Mouse (Mus musculus): ENCODE data around the gene Srpr. TPM values are rescaled to one million over a fixed set of nuclear protein-coding genes. Genes with fewer than 3 reads are reported as not detected.

The Srpr gene
- total RNA-seq, 4 experiments from 2014 or later, result 66.6 to 80.4 (median 72.1) TPM

DNA sequence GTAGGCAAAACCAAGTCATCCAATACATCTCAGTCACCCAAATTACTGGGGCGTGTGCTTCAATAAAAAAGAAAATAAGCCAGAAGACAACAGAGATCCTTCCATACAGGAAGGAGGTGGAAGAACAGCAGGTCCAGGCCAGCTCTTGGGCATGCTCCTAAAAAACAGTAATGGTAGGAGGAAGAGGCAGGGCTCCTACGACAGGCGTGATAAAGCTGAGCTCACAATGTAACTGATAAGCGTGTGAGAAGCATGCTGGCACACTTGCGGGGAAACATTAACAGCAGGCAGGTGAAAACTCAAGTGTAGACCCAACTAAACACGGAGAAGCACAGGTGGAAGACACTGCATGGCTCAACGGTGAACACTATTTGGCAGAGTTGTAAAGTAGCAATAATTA, 57.4 kb downstream of the Srpr start:
- DNase-seq (ENCODE audit: low spot score in 2 of 2), result no peak

DNA sequence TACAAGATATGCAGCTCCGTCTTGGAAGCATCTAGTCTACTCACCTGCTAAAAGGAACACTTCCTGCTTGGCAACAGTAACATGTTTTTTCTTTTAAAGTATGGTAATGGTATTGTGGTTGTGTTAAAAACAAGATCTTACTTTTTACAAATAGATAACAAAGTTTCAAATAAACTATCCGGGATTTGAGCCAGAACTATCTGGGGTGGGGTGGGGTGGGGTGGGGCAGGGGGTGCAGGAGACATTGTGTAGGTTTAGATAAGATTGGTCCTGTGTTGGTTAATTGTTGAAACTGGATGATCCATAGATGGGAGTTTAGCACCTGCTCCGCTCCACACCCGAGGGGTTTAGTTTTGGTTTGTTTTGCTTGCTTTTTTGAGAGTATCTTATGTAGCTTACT, 62.4 kb downstream of the Srpr start:
- no peak for DNase-seq (ENCODE audit: low spot score in 2 of 2)

DNA sequence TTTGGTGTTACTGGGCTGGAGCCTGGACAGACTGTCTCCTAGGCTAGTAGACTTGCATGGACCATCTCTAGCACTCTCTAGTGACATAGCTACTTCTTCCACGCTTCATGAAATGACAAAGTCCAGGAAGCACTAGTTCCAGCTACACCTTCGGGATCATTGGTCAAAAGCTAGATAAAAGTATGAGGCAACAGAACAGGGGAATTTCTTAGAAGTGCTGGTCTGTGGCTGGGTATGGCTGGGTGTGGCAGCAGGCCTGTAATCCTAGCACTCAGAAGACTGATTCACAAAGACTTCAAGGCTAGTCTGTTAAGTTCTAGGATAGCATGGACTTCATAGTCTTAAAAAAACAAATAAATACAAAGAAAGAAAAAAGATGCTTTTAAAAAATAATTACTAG, 63.5 kb downstream of the Srpr start:
- DNase-seq (ENCODE audit: low spot score in 2 of 2), result no peak

DNA sequence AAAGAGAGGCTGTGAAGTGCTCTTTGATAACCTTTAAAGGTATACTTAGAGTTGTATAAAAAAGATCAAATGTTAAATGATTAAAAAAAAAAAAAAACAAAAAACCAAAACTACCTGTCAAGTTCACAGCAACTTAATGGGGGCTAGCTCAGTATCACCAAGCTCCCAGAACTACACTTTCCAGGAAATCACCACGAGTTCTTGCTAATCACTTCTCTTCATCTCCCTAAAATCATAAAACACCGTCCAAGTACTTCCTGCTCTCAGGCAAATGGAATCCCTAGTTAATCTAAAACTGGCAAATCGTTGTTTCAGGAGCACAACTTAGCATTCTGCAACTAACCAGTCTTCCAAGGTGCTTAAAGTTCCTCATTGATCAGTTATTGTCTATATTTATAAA, 64.5 kb downstream of the Srpr start:
- no peak for DNase-seq (ENCODE audit: low spot score in 2 of 2)

DNA sequence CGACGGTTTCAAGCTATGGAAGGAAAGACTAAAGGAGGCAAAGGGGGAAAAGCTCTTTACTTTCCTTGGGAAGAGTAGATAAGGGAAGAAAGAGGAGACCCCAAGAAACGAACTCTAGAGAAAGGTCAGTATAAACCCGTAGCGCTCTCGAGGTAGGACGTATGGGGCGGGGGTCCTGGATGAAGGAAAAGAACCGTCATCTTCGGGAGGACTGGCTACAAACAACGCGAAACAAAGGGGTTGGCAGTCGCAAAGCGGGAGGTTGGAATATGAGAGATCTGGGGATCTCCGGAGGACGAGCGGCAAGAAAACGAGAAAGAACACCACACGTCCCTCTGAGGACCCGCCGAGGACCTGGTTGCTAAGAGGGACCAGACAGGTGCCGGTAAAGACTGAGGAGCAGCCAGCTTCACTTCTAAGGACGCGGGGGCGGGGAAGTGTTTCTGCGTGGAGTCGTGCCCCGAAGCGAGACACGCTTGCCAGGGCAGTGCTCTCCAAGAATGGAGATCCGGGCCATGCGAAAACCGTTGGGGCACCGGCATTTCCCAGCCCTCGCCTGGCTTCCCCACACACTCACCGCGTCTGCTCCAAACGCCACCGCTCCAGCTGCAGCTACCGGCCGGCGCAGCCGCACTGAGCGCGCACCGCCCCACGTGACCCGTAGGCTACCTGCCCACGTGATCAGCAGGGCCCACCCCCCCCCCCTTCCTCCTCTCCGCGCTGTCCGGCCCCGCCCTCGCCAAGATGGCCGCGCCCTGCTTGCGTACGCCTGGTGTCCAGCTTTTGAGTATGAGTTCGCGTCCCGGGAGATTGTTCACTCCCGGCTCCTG, 67.4 kb downstream of the Srpr start, which contains the start of the genes Fam118b and Rpusd4:
TSS of gene Fam118b (minus strand) at position 660 of the 830 bp plus-strand sequence.
TSS of gene Rpusd4 (plus strand) at position 720 of the 830 bp plus-strand sequence.
- DNase-seq (ENCODE audit: low spot score in 2 of 2), result peak; percentile 83 to 91

DNA sequence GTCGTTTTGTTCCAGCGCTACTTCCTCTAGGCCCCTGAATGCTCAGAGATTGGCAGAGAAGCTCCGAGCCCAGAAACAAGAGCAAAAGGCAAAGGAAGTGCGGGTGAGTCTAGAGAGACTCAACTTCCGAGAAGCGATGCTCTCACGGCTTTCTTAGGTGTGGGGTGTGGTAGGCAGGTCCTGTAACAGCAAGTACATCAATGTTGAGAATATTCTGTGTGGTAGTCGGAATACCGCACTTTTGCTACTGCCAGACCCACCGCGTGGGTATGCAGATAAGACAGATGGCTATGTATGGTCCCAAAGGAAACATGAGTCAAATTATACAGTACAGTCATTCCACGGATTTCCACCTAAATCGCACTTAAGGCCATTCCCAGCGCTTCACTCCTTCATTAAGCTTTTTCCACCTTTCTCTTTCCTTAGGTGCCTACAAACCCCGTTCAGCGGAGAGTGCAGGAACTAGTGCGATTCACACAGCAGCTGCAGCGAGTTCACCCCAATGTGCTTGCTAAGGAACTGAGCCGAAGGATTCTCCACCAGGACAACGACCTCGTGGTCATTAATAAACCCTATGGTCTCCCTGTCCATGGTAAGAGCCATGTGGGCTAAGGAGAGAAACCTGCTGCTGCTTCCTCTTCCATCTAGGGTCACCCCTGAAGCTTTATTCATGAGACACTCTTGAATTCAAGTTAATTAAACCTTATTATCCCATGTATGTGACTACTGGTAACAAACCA, 68.2 kb downstream of the Srpr start:
- DNase-seq (ENCODE audit: low spot score in 2 of 2), result peak; percentile 14 to 28

DNA sequence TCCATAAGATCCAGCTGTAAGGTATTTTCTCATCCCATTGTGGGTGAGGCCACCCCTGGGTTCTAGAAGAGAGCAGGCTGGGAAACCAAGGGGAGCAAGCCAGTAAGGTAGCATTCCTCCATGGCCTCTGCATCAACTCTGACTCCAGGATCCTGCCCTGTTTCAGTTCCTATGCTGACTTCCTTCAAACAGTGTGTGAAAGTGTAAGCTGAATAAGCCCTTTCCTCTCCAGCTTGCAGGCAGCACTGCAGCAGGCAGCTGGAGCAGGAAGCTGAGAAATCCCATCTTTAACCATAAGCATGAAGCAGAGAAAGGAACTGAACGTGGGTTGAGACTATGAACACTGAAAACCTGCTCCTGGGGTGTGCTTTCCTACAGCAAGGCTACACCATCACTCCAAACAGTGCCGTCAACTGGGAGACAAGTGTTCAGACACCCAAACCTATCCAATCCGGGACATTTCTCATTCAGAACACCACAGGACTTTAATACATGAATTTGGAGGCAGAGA, 77.9 kb downstream of the Srpr start:
- DNase-seq (ENCODE audit: low spot score in 2 of 2), result no peak

DNA sequence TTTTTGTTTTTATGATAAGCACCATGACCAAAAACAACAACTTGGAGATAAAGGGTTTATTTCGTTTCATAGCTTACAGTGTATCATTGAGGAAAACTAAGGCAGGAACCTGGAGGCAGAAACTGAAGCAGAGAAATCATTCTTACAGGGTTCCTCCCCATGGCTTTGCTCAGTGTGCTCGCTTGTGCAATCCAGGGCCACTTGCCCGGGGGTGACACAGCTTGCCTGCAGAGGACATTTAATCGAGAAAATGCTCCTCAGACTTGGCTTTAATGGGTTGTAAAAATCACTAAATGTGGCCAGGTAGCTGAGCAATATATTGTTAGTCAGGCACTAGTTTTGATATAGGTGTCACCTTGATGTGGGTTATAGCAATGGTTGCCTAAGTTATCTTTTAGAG, 78.5 kb downstream of the Srpr start:
- DNase-seq (ENCODE audit: low spot score in 2 of 2), result no peak

DNA sequence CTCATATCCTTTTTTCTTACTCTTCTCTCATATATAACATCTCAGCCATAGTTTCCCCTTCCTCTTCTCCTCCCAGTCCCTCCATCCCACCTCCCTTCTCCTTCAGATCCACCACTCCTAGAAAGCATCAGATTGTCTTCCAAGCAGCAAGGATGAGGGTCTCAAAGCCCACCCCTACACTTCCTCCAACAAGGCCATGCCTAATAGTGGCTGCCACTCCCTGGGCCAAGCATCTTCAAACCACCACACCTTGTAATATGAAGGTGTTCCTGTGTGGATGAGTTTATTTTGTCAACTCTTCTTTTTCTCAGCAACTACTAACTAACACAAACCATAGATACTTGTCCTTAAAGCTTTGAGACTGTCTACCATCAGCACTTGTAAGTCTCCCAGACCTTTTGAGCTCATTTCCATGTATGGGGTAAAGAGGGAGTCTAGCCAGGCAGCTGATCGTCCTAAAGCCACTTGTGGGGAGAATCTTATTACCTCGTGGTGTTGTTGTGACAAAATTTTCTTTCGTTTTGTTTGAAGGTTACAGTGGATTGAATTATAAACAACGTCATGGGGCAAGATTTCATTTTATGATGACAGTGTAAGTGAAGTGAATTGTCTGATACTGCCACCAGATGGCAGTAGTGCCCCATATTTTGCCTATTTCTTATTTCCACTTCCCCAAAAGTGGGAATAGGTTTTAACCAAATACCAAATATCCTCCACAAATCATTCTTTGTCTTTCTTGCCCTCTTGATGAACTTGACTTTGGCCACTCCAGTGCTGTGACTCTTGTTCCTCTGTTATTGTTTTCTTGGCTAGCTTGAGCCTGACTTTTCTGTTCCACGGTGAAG, 82.3 kb downstream of the Srpr start:
- peak; percentile 14 to 20 for DNase-seq (ENCODE audit: low spot score in 2 of 2)

DNA sequence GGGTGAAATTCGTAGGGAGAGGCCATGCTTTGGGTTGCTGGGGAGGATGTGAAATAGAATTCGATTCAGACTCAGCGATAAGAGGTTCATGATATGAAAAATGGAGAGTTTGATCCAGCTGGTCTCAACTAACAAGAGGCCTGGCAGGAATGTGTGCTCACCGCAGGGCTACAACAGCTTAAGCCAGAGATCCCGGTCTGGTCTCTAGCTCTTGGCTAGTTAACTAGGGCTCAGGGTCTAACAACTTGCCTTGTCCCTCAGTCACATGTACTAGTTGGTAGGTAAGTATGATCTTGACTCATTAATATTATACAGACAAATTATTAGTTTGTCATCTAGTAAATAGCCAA, 82.9 kb downstream of the Srpr start:
- DNase-seq (ENCODE audit: low spot score in 2 of 2), result no peak

DNA sequence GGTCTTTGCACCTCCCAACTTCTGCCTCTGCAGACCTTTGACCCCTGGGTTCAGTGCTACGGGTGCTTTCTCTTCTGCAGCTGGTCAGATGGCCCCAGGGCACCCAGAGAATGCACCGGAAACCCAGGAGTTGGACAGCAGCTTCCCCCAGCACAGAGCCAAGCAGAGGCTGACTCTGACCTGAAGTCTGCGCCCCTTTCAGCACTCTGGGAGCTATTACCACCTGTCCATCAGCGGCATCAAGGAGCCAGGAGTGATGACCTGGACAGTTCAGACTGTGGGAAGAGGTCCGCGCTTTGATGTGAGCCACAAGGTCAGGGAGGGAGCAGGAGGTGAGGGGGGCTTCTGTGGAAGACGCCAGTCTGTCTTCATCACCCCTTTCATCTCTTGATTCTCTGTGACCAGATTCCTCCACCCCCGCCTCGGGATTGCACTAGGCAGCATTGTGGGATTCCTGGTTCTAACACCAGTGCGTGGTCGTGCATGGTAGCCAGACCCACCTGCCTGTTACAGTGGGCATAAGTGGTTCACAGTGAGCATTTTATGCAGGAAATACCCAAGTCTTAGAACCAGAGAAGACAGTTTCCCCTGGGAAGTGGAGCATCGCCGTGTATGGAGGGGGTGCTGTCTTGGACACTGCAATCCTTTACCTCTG, 83.6 kb downstream of the Srpr start:
- DNase-seq (ENCODE audit: low spot score in 2 of 2), result no peak

DNA sequence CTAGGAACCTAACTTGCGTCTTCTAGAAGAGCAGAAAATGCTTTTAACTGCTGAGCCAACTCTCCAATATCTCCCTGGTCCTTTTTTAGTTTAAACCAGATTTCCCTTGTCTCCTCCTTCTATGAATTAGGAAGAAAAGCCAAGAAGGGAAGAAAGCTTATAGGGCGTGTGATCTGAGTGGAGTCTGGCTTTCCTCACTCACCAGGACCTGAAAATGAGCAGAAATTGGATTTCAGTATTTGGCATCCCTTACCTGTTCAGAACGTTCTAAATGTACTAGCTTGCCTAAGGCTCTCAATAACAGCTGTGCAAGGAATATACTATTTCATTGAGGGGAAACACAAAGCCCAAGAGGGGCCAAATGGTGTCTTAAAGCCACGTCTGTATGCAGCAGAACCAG, 84.4 kb downstream of the Srpr start:
- no peak for DNase-seq (ENCODE audit: low spot score in 2 of 2)

DNA sequence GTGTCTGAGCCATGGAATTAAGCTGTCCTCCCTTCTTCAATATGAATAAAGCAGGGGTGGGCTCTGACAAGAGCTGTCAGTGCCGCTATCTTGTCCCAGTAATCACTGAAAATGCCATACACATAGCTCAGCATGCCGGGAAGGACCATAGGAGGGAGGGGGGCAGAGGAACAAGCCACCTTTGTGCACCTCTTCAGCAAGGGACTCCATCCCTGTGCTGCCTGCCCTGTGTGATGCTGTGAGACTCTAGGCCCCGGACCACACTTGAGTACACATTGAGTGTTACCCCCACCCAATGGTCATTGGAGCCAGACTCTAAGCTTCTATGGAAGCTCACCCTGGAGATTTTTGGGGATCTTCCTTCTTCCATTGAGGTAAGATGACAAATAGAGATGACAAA, 86.4 kb downstream of the Srpr start:
- no peak for DNase-seq (ENCODE audit: low spot score in 2 of 2)

DNA sequence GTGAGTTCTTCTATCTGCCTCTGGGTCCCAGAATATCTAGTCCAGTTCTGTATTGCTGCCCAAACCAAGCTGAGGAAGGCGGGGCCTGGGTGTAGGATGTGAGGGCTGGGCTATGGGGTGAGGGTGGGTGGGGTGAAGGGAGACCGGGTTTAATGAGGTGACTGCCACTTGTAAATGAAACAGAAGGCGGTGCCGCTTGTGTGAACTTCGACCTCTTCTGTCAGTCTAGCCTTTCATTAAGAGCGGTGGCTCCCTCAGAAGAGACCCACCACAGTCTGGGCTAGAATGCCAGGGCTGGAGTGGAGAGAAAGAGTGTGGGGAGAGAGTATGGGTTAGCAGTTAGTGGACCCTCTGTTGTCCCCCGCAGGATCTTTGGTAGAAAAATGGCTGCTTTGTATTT, 90.0 kb downstream of the Srpr start:
- DNase-seq (ENCODE audit: low spot score in 2 of 2), result no peak

DNA sequence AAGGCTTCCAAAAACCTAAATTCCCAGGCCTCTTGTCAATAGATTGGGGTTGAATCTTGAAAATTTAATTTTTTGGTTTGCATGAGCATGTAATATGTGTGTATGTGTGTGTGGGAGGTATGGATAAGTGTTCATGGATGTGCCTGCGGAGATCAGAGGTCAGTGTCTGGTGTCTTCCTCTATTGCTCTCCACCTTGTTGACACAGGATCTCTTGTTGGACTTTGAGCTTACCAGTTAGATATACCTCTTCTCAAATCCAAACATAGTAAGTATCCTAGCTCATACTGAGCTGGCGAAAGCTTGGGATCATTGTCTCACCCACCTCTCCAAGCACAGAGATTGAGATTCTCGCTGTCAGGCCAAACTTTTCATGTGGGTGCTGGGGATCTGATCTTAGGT, 90.4 kb downstream of the Srpr start:
- no peak for DNase-seq (ENCODE audit: low spot score in 2 of 2)

DNA sequence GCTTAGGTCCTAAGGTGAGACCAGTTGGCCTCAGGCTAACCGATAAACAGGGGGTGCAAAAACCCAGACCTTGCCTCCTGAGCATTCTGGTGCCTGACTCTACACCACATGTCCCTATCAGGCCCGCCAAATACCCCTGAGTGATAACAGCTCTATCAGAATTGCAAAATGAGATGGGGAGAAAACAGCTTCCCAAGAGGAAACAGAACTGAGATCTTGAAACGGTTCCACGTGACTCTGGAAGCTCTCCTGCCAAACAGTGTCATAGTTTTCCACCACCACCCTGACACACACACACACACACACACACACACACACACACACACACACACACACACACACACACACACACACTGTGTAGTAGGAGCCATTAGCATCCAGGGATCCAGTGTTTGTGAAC, 90.9 kb downstream of the Srpr start:
- no peak for DNase-seq (ENCODE audit: low spot score in 2 of 2)

DNA sequence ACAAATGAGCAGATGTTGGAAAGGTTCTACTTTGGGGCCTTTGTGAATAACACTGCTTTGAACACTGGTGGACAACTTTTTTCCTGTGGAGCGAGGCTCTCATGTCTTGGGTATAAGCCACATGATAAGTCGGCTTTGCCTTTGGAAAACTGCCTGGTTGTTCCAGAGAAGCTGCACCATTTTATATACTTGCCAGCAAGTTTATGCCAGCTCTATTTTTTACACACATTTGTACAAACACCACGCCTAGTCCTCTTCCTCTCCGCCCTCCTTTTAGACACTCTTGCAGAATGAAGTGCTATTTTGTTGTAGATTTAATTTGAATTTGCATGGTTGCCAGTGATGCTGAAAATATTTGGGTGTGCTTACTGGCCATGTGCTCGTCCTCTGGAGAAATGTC, 93.5 kb downstream of the Srpr start:
- no peak for DNase-seq (ENCODE audit: low spot score in 2 of 2)
